Mouse (Mus musculus): ENCODE measurements around the gene Hist2h2be. TPM values are rescaled to one million over a fixed set of nuclear protein-coding genes. Genes with fewer than 3 reads are reported as not detected.
A peak's percentile ranks its signal among the peaks of the same experiment; 100 is the strongest.
"Not testable (repeated sequence)": the region's sequence is repeated elsewhere in the genome, so short reads cannot be mapped to it uniquely, and the experiment has no call there.

The Hist2h2be gene
- polyA plus RNA-seq, 1 experiment from 2014 or later, result 5.9 TPM

DNA sequence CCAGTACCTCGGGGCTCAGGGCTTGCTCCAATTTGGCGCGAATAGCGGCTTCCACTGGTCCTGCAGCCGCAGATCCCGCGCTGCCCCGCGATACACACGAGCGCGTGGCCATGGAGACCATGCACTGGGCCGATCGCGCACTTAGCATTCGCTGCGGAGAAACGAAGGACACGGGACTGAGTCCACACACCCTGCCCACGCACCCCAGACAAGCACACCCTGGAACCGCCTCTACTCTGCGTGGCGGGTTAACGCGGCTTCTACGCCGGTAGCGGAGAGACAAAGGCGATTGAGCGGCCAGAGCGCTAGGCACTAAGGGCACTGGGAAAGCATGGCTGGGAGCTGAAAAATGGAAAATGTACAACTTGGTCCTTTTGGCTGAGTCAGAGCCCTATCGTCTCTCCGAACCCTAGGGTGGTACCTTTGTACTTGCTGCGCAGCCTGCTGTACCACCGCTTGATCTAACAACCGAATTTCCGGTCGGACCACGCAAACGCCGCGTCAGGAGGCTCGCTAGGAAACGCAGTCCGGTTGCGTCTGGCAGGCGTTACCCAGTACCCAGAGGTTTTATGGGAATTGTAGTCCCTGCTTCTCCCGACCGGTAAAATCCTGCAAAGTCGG, 23.7 kb upstream of the Hist2h2be start:
- H3K4me2 ChIP-seq (ENCODE audit: low read length), result peak overlapping the region; percentile 98
- peaks cover 29% of the 10 kb centered on the region for H3K36me3 ChIP-seq (ENCODE audit: control insufficient read depth, insufficient read depth, low read length)
- no peaks in the 10 kb centered on the region for H3K9me3 ChIP-seq (ENCODE audit: control insufficient read depth, low read length)
- ATAC-seq (ENCODE audit: low FRiP score, low TSS enrichment) (peak; percentile 94), DNase-seq (peak; percentile 96)
- H3K9ac ChIP-seq (replicated peaks; ENCODE audit: low read length), result peak overlapping the region; percentile 91
- peak overlapping the region; percentile 60 for H3K4me3 ChIP-seq (replicated peaks; ENCODE audit: low read depth, low read length)
- peak overlapping the region; percentile 98 for H3K27ac ChIP-seq (replicated peaks; ENCODE audit: low read depth, low read length)
- no peaks in the 10 kb centered on the region for H3K27me3 ChIP-seq (ENCODE audit: control insufficient read depth, insufficient read depth, low read length)
- WGBS, result under 1% methylated on average over 50 of the region's 50 CpGs
- peaks cover 15% of the 10 kb centered on the region for H3K4me1 ChIP-seq (ENCODE audit: control insufficient read depth, insufficient read depth, low read length)

DNA sequence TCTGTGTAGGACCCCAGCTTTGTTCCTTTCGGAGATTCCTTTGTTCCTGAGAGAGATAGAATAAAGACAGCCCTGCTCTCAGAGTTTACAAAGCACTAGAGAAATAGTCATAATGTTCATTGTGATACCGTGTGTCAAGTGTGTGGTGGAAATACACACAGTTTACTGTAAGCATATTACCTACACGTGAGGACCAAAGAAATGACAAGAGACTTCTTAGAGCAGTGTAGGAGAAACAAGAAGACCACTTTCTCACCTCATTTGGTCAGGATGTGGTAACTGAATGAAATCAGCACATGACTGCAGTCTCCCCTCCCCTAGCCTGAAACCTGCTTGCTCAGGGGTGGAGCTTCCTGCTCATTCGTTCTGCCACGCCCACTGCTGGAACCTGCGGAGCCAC, 22.7 kb upstream of the Hist2h2be start:
- peaks cover 20% of the 10 kb centered on the region for H3K36me3 ChIP-seq (ENCODE audit: control insufficient read depth, insufficient read depth, low read length)
- H3K4me1 ChIP-seq (ENCODE audit: control insufficient read depth, insufficient read depth, low read length), result peaks cover 15% of the 10 kb centered on the region
- no peaks in the 10 kb centered on the region for H3K9me3 ChIP-seq (ENCODE audit: control insufficient read depth, low read length)
- peak overlapping the region; percentile 60 for H3K4me3 ChIP-seq (replicated peaks; ENCODE audit: low read depth, low read length)
- 0 out of 2 replicates have a peak overlapping the region, but pooled peaks have one; percentile 22 for H3K27ac ChIP-seq (replicated peaks; ENCODE audit: low read depth, low read length)
- peak overlapping the region; percentile 28; the same call in 1 of the 2 replicates for H3K9ac ChIP-seq (replicated peaks; ENCODE audit: low read length)
- no peak for ATAC-seq (ENCODE audit: low FRiP score, low TSS enrichment)
- H3K27me3 ChIP-seq (ENCODE audit: control insufficient read depth, insufficient read depth, low read length), result no peaks in the 10 kb centered on the region
- 2% methylated on average over 6 of the region's 6 CpGs for WGBS
- peak overlapping the region; percentile 98 for H3K4me2 ChIP-seq (ENCODE audit: low read length)
- peak; percentile 50 for DNase-seq

DNA sequence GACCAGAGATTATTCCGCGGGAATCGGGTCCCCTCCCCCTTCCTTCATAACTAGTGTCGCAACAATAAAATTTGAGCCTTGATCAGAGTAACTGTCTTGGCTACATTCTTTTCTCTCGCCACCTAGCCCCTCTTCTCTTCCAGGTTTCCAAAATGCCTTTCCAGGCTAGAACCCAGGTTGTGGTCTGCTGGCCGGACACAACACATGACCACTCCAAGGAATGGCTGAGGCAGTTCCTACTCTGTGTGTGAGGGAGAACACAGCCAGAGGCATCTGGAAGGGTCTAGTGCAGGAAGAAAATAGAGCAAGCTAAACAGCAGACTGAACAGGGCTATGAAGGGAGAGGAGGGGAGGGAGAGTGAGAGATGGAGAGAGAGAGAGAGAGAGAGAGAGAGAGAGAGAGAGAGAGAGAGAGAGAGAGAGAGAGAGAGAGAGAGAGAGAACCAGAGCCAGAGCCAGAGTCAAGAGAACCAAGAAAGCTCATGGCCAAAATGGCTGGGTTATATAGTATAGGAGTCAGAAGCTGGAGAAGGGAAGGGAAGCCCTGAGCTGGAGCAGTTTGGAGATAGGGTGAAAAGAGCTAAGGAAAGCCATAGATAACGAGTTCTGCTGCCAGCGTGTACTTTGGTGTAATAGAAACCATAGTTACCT, 22.2 kb upstream of the Hist2h2be start:
- H3K9ac ChIP-seq (replicated peaks; ENCODE audit: low read length); H3K9me3 ChIP-seq (ENCODE audit: control insufficient read depth, low read length); ATAC-seq (ENCODE audit: low FRiP score, low TSS enrichment); H3K27me3 ChIP-seq (ENCODE audit: control insufficient read depth, insufficient read depth, low read length); DNase-seq; H3K27ac ChIP-seq (replicated peaks; ENCODE audit: low read depth, low read length); H3K4me3 ChIP-seq (replicated peaks; ENCODE audit: low read depth, low read length): not testable (repeated sequence)
- Histone ChIP-seq H3K4me1 (ENCODE audit: control insufficient read depth, insufficient read depth, low read length) (peaks cover 15% of the 10 kb centered on the region), H3K4me2 (ENCODE audit: low read length) (peak overlapping the region; percentile 98), H3K36me3 (ENCODE audit: control insufficient read depth, insufficient read depth, low read length) (peaks cover 15% of the 10 kb centered on the region)
- WGBS, result 27% methylated on average over 7 of the region's 8 CpGs

DNA sequence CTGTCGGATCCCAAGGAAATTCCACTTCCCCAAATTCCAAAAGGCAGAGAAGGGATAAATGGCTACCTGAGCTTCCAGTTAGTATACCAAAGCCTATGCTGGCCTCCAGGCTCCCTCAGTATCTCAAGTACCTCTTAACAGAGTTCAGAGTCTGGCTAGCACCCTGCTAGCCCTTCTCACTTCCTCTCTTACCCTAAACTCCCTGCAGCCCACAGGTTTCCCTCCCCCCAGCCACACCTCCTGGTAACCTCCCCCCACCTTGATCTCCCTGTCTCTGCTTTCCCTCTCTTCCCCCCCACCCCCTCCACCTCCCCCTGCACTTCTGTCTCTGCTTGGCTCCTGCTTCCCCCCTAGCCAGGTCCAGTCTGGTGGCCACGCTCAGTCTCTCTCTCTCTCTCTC, 21.2 kb upstream of the Hist2h2be start:
- DNase-seq (no peak), ATAC-seq (ENCODE audit: low FRiP score, low TSS enrichment) (no peak)
- Histone ChIP-seq H3K4me1 (ENCODE audit: control insufficient read depth, insufficient read depth, low read length) (peaks cover 15% of the 10 kb centered on the region), H3K27me3 (ENCODE audit: control insufficient read depth, insufficient read depth, low read length) (no peaks in the 10 kb centered on the region), H3K4me3 (replicated peaks; ENCODE audit: low read depth, low read length) (no peak overlapping the region), H3K9ac (replicated peaks; ENCODE audit: low read length) (no peak overlapping the region), H3K9me3 (ENCODE audit: control insufficient read depth, low read length) (no peaks in the 10 kb centered on the region), H3K4me2 (ENCODE audit: low read length) (no peak overlapping the region), H3K36me3 (ENCODE audit: control insufficient read depth, insufficient read depth, low read length) (peaks cover 5% of the 10 kb centered on the region; the same call in 1 of the 2 replicates), H3K27ac (replicated peaks; ENCODE audit: low read depth, low read length) (no peak overlapping the region)
- WGBS, result 86% methylated on average over 2 of the region's 2 CpGs

- ATAC-seq (ENCODE audit: low FRiP score, low TSS enrichment), result no peak
- H3K27me3 ChIP-seq (ENCODE audit: control insufficient read depth, insufficient read depth, low read length), result no peaks in the 10 kb centered on the region
- no peaks in the 10 kb centered on the region for H3K4me1 ChIP-seq (ENCODE audit: control insufficient read depth, insufficient read depth, low read length)
- no peaks in the 10 kb centered on the region for H3K9me3 ChIP-seq (ENCODE audit: control insufficient read depth, low read length)
- H3K27ac ChIP-seq (replicated peaks; ENCODE audit: low read depth, low read length), result no peak overlapping the region
- 86% methylated on average over 3 of the region's 3 CpGs for WGBS
- DNase-seq, result peak; percentile 11
- H3K9ac ChIP-seq (replicated peaks; ENCODE audit: low read length), result no peak overlapping the region
- no peak overlapping the region for H3K4me2 ChIP-seq (ENCODE audit: low read length)
- no peaks in the 10 kb centered on the region for H3K36me3 ChIP-seq (ENCODE audit: control insufficient read depth, insufficient read depth, low read length)
- H3K4me3 ChIP-seq (replicated peaks; ENCODE audit: low read depth, low read length), result no peak overlapping the region
These were observed 13.1 kb upstream of the Hist2h2be start for GRCm38 (mm10) chr3:96207819-96208218.

DNA sequence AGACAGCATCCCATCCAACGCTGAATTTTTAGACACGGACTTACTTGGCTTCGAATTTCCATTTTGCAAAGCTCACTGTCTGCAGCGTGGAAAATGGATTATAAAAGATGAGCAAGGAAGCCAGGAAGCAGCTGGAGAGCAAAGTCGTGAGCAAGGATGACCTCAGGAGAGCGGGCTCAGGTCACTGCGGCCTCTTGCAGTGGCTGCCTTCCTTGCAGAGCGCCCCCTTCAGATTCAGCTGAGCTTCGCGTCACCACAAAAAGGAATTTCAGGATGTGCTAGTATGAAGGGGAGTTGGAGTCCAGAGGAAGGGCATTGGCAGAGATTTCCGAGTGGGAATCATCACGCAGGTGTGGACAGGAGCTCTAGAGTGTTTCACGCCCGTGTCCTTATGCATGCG, 11.7 kb upstream of the Hist2h2be start:
- 18% methylated on average over 15 of the region's 15 CpGs for WGBS
- no peak overlapping the region for H3K4me2 ChIP-seq (ENCODE audit: low read length)
- H3K27ac ChIP-seq (replicated peaks; ENCODE audit: low read depth, low read length), result no peak overlapping the region
- H3K4me3 ChIP-seq (replicated peaks; ENCODE audit: low read depth, low read length), result no peak overlapping the region
- no peaks in the 10 kb centered on the region for H3K36me3 ChIP-seq (ENCODE audit: control insufficient read depth, insufficient read depth, low read length)
- no peaks in the 10 kb centered on the region for H3K4me1 ChIP-seq (ENCODE audit: control insufficient read depth, insufficient read depth, low read length)
- H3K9me3 ChIP-seq (ENCODE audit: control insufficient read depth, low read length), result no peaks in the 10 kb centered on the region
- H3K27me3 ChIP-seq (ENCODE audit: control insufficient read depth, insufficient read depth, low read length), result no peaks in the 10 kb centered on the region
- H3K9ac ChIP-seq (replicated peaks; ENCODE audit: low read length), result no peak overlapping the region
- ATAC-seq (ENCODE audit: low FRiP score, low TSS enrichment) (no peak), DNase-seq (peak; percentile 15)

- H3K9me3 ChIP-seq (ENCODE audit: control insufficient read depth, low read length), result no peaks in the 10 kb centered on the region
- H3K4me2 ChIP-seq (ENCODE audit: low read length), result peak overlapping the region; percentile 60
- no peaks in the 10 kb centered on the region for H3K27me3 ChIP-seq (ENCODE audit: control insufficient read depth, insufficient read depth, low read length)
- peak overlapping the region; percentile 57 for H3K9ac ChIP-seq (replicated peaks; ENCODE audit: low read length)
- ATAC-seq (ENCODE audit: low FRiP score, low TSS enrichment) (peak; percentile 22; the same call in 1 of the 2 replicates), DNase-seq (no peak)
- peaks cover 18% of the 10 kb centered on the region for H3K4me1 ChIP-seq (ENCODE audit: control insufficient read depth, insufficient read depth, low read length)
- peak overlapping the region; percentile 53 for H3K4me3 ChIP-seq (replicated peaks; ENCODE audit: low read depth, low read length)
- peak overlapping the region; percentile 94 for H3K27ac ChIP-seq (replicated peaks; ENCODE audit: low read depth, low read length)
- under 1% methylated on average over 12 of the region's 12 CpGs for WGBS
- H3K36me3 ChIP-seq (ENCODE audit: control insufficient read depth, insufficient read depth, low read length), result no peaks in the 10 kb centered on the region
These were observed 1.7 kb upstream of the Hist2h2be start for GRCm38 (mm10) chr3:96219191-96219641.

GRCm38 (mm10) chr3:96219661-96220130, 1.2 kb upstream of the Hist2h2be start, which contains the start of the genes Bola1 and Hist2h2ab:
Gene Bola1 (minus strand): TSS chr3:96219709.
Gene Hist2h2ab (plus strand): TSS chr3:96219865.
- WGBS, result under 1% methylated on average over 37 of the region's 37 CpGs
- peak within 1 kb of the TSS; percentile 60 for H3K4me2 ChIP-seq (ENCODE audit: low read length)
- no peaks in the 10 kb centered on the region for H3K27me3 ChIP-seq (ENCODE audit: control insufficient read depth, insufficient read depth, low read length)

More at GRCm38 (mm10) chr3:96219661-96220130, 1.2 kb upstream of the Hist2h2be start, which contains the start of the genes Bola1 and Hist2h2ab:
- H3K27ac ChIP-seq (replicated peaks; ENCODE audit: low read depth, low read length), result peak within 1 kb of the TSS; percentile 94
- H3K4me1 ChIP-seq (ENCODE audit: control insufficient read depth, insufficient read depth, low read length), result peaks cover 19% of the 10 kb centered on the region
- peak; percentile 90 for DNase-seq
- peak within 1 kb of the TSS; percentile 61 for H3K9ac ChIP-seq (replicated peaks; ENCODE audit: low read length)
- peak; percentile 93 for ATAC-seq (ENCODE audit: low FRiP score, low TSS enrichment)
- peak within 1 kb of the TSS; percentile 53 for H3K4me3 ChIP-seq (replicated peaks; ENCODE audit: low read depth, low read length)
- no peaks in the 10 kb centered on the region for H3K36me3 ChIP-seq (ENCODE audit: control insufficient read depth, insufficient read depth, low read length)
- no peaks in the 10 kb centered on the region for H3K9me3 ChIP-seq (ENCODE audit: control insufficient read depth, low read length)

Data from midbrain, embryonic 14.5 days (tissue).